Mouse (Mus musculus) layer of hippocampus, adult 18-20 months (tissue): ENCODE data around the gene Adtrp. TPM values are rescaled to one million over a fixed set of nuclear protein-coding genes. Genes with fewer than 3 reads are reported as not detected.
A peak's percentile ranks its signal among the peaks of the same experiment; 100 is the strongest.

Experiments used
- DNase-seq, 2 experiments: peaks; one replicate each; pipeline ENCODE4 v3.0.0; 2022; ENCODE audit warnings: low spot score in 2 of 2
- total RNA-seq, 2 experiments: library from RNA; stranded (reverse); gene quantifications; 2 replicates each; pipeline ENCODE4 v1.2.3; 2021

The Adtrp gene
- total RNA-seq, 2 experiments from 2014 or later = 0.40 TPM; not detected in 1

DNA sequence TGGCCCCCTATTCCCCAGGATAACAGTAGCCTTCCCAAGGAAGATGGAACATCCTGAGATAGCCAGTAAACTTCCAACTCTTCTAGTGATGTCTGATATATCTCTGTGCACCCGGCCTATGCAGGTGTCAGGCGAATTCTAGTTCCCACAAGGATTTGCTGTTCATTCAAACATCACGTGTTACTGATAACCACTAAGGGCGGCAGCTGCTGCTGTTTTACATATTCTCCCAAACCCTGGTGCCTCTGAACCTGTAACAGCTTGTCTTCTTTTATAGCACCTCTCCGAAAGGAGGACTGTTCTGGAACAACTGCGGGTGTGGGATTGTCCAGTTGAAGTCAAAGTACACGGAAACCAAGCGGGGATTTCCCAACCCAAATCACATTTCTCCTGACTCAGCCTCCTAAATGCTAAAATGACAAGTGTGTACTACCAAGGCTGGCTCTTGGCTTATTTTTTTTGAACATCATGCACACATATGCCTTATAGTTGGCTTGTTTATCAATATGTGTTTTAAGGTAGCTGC lies 13.8 kb downstream of the Adtrp start:
- DNase-seq = no peak

DNA sequence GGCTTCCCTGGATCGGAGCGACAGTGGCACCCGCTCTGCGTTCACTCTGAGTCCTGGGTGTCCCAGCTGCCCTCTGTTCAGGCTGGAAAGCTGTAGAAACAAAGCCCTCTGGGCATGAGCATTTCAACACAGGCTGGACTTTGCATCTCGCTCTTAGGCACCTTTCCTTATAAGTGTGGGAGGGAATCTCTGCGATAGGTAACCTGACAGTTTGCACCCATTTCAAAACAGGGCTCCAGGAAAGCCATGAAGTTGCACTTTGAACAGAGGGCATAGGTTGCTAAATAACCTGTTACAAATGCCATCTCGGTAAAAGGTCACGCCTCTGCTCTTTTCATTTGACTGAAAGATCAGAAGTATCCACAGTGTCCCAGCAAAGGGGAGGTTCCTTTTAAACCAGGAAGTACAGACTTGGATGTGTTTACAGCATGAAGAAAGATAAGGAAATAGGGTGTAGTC lies 19.2 kb downstream of the Adtrp start:
- DNase-seq = no peak

DNA sequence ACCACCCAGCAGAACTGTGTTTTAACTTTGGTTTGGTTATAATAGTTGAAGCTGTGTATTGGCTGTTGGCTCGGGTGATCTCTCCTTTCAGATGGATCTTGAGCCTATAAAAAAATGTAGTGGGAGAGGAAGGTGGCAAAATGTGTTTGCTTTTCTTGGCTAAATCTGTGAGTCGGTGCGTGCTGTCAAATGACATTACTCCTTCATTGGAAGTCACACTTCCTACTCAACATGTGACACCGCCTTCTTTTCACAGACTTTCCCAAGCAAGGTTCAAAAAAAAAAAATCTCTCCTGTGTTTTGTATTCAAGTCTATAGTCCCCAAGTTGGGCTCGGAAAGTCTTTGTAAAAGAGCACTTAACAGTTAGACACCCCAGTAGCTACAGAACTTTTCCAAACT lies 19.9 kb downstream of the Adtrp start:
- DNase-seq = peak in 1 of 2 experiments; percentile 45

DNA sequence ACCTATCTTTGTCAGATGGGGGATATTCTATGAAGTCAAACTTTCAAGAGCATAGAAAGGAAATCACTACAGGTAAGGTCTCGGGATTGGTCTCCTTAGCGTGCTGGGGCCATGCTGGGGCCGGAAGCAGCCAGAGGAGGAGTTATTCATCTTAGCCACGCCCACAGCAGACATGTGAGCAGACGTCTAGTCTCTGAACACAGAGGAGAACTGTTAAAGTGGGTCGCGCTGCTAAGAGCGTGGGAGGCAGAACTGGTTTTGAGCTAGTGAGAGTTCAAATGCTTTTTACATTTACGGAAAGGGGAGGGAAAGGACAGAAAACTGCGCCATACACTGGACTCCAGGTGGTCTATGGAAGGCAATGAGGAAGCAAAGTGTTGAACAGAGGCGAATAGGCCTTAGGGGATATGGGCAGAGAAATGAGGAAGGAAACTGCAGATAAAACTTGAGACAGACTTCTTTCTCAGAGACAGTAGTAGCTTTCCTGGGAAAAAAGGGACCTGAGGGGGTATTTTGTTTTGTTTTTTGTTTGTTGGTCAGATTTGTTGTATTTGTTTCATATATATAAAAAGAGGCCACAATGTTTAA lies 22.0 kb downstream of the Adtrp start:
- no peak for DNase-seq

DNA sequence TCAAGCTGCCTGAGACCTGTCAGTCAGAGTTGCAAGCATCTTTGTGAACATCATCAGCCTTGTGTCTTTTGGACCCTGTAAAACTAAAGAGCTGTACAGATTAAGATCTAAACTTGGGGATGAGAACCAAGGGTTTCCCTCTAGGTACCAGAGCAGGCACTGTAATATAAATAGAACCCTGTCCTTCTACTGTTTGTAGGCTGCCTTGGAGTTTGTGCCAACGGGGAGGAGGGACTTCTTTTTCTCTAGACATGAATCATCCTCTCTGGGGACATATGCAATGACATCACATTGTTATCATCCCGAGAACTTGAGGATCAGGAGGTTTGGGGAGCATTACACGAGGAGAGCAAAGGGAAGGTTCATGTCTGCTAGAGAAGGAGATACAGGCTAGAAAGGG lies 24.4 kb downstream of the Adtrp start:
- DNase-seq = peak in 1 of 2 experiments; percentile 33

DNA sequence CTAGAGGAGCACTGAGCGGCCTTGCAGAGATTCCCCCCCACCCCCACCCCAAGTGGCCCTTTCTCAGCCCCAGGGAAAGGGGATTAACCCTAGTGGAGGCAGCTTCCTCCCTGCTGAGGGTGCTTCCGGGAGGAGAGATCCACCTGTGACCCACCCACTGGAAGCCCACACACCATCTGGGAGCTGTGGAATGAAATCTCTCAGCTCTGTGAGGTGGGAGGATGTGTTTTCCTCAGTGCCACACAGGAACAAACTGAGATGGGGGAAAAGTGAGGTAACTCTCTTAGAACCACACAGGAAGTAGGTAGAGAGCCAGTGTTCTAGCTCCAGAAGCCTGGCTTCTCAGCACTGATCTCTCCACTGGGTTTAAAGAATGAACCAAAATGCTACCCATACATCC lies 24.9 kb downstream of the Adtrp start:
- peak; percentile 48 to 65 for DNase-seq

DNA sequence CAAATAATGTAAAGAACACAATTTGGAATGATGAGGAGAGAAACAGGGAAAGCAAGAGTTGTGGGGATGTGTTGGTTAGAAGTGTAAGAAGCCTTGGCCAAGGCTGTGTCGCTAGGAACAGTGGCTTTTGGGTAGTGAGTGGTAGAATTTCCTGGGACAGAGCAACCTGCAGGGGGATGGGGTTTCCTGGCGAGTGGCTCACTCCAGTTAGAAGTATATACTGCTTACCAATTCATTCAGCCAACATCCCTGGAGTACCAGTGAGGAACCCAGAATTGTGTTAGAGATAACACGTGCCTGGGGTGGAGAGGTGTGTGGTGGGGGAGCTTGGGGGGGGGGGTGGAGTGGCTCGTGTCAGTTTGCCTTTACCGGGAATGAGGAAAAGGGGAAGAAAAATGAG lies 25.4 kb downstream of the Adtrp start:
- DNase-seq = no peak

DNA sequence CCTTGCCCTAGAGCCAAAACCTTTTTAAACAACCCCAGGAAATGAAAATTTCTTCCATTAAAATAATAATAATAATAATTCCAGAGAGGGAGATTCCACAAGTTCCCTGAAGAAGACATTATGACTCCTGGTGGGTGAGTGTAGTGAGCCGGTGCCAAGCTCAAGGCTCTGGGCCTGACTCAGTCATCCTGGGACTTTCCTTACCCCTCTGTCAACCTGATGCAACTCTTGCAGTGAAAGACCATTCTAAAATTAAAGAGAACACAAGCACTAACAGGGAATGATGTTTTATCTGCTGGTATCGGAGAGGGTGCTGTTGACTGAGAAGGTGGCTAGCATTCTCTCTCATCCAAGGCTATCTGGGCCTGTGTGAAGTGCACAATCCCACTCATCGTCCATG lies 26.5 kb downstream of the Adtrp start:
- DNase-seq = no peak

DNA sequence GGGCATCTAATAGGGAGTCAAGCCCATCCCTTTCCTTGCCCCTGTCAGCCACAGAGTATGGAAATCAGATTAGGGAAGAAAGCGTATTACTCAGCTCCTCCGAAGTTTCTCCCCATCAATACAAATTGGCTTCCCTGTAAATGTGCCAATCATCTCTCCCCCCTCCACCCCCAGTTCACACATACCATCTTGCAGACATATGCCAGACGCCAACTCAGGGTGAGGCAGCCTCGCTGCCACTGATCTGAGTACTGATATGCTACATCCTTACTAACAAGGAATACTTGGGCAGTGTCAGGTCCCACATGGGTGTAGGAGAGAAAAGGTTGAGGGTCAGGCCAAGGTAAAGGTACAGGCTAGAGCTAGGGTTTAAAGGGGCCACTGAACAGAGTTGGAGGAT lies 27.6 kb downstream of the Adtrp start:
- peak; percentile 48 to 67 for DNase-seq

DNA sequence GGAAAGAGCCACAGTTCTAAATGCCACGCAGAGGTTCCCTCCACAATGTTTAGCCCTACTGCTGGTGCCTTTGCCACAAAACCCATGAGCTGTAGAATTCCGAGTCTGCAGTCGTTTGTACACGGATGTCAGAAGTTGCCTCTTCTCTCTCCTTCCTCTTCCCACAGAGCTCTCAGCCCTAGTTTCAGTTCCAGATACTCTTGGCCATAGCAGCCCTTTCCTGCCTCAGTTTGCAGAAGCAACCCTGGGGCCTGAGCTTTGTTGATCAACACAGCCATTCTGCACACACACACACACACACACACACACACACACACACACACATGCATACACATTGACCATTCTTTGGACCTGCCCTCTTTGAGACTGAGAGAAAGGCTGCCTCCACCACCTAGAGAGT lies 28.0 kb downstream of the Adtrp start:
- DNase-seq = no peak

DNA sequence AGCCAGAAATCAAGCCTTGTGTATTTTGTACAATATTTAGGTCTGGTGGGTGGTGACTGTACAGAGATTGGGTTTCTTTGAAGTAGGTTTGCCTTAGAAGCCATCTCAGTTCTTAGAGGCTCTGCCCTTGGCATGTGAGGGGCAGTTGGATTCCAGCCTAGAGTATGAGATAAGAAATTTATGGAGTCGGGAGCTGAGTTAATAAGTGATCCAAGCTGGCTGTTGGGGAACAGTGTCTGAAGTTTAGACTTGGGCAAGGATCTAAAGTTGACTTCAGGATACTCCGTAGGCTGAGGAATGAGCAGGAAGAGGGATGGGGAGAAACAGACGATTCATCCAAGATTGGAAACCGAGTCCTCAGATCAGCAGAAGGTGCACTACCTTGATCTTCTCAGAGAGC lies 29.9 kb downstream of the Adtrp start:
- no peak for DNase-seq

DNA sequence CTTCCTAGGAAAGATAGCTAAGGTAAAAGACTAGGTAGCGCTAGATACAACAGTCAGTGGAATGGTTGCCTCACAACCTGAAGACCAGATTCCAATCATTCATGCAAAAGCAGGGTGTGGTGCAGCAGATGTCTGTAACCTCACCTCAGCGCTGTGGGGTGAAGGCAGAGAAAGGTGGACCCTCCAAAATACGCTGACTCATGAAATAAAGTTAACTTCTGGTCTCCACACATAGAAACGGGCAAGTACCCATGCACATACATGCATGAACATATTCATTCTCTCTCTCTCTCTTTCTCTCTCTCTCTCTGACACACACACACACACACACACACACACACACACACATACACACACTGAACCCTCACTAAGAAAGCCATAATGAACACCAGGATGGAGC lies 30.8 kb downstream of the Adtrp start:
- no peak for DNase-seq

DNA sequence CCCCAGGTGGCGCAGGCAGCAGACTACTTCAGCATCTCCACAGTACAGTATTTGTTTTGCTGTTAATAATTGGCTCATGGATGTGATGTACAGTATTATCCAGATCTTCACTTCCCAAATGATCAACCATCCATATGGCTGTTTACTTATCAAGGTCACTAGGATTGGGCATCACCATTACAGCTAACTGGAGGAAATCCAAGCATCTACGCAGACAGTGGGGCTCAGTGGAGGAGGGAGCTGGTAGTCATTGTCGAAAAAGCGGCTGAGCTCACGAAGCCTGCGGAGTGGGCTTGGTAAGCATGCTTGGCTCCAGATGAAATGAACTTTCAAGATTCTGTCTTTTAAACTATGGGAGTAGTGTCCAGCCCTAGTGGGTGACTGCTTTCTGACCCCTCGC lies 36.7 kb downstream of the Adtrp start:
- no peak for DNase-seq

DNA sequence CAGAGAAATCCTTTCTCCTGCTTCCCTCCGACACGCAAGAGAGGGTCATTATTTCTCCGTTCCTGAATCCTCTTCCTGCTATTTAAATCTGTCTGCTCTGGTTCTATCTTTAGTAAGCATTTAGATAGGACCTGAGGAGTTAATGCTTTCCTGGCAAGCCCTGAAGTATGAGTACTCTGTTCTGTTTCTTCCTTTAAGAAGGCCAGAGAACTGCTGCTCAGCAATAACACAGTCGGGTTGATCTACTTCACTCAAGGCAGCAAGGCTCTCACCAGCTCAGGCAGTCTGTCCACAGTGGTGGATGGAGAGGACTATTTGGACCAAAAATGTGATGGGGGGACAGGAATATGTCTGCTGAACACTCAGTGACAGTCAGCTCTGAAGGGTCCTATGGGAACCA lies 39.7 kb downstream of the Adtrp start:
- DNase-seq = no peak

DNA sequence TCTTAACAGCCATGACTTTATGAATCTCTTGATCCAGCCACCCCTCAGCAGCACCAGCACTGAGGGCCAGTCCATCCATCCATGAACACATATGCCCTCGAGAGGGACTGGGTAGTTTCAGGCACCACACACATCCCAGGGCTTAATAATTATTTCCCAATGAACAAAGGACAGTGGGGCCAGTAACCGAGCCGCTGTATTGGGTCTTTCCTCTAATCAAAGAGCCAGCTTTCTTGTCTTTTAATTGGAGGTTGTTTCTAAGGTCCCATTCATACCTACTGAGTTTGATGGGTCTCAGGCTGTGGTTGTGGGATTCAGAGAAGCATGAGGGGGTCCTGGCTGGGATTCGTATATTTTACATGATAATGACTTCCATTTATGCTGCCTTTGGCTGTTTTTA lies 40.2 kb downstream of the Adtrp start:
- peak in 1 of 2 experiments; percentile 7 for DNase-seq

DNA sequence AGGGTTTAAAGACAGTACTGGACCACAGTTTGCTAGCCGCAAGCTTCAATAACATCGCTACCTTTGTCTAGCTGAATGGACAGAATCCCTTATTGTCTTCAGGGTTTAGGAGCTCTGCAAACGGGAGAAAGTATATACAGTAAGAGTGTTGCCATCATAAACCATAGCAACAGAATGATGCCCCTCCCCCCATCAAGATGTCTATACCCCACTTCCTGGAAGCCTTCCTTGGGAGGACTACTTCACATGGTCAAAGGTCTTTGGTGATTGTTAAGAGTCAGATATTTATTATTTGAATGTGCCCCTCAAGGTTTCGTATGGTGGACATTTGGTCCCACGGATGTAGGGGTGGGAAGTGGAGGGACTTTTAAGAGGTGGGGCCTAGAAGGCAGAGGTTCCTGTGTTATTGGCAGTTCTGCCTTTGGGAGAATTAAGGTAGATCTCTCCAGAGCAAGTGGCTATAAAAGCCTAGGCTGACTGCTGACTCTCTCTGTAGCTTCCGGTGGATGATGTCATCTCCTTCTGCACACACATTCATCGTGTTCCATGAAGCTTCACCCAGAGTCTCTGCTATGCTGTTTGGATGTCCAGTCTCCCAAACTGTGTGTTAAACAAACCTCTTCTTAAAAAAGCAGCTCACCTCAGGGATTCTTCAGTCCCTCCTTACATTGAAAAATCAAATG lies 42.2 kb downstream of the Adtrp start:
- no peak for DNase-seq

DNA sequence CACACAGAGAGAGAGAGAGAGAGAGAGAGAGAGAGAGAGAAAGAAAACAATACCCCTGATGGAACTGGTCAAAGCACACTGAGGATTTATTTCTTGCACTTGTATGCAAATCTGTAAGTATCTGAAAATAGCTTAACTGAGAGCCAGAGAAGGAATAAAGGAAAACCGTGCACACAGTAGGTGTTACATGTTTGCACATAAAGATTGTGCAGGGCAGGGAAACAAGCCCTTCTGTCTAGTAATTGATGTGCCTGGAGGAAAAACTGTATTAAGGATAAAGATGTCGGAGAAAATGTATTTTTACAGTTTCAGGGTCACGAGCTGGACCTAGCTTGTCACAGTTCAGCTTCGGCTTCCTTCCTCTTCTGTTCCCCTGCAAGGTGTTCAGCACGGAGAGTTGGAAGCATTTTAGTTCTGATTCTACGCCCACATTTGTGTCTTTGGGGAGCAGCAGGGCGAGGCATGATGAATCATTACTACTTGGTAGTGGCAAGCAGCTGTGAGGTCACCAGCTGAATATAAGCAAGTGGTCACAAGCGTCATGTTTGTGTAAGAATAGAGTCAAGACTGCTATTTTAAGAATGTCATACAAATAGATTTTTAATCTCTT lies 43.7 kb downstream of the Adtrp start:
- DNase-seq = no peak

DNA sequence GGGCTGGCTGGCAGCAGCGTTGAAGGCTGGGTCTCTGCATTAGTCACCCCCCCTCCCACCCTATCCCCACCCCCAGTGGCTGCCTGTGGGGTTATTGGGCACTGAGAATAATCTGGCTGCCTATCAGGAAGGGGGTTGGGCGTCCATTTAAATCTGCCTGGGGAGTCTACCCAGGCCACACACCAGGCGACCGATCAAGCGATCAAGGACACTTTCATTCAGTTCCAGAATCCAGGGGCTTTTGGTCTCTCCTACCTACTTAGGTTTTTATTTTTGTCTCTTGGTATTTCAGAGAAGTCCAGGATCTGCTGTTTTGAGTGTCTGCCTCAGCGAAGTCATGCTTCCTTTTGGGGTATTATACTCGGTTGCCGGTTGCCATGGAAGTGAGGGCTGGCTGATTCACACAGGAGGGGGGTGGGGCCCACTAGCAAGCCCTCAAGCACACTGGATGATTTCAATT lies 46.3 kb downstream of the Adtrp start:
- DNase-seq = peak; percentile 72 to 87

DNA sequence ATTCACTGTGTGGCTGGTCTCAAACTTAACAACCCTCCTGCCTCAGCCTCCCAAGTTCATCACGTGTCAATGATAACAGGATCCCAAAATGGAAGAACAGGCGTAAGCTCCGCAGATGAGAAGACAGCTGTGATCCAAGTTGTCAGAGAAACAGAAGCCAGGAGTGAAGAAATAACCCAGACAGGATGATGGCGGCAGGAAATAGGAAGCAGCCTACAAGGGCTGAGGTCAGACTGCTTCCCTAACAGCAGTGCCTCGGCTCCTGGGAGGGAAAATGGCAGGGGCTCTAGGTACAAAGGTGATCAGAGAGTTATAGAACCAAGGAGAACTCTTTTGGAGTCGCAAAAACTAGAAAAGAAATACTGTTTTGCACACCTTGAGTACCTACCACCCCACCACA lies 54.6 kb downstream of the Adtrp start:
- no peak for DNase-seq

DNA sequence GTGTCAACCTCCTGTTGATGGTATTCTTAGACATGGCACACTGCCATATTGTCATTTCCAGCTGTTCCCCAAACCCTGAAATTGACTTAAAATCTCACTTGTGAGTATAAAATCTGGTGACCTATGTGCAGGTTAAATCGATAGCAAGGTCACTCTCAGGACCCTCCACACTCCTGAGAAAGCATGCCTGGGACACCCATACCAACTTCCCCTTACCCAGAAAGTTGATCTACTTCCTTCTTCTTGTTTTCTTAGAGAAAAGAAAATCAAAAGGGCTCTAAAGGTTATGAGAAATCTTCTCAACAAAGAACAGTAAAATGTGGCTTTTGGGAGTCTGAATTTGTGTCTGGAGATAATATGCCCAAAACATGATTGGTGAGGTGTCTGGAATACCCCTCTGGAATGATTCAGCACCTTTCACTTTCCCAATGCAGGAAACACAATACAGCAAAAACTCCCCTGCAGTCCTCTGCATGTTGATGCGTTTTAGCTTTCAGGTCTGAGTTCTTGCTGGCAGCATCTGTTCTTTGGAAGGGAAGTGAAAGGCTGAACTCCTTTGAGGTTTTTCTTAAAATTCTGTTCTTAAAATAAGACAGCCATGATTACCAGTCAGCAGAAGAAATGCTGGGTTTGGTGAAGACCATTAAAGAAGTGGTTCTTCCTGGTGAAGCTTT lies 59.5 kb downstream of the Adtrp start:
- DNase-seq = no peak

DNA sequence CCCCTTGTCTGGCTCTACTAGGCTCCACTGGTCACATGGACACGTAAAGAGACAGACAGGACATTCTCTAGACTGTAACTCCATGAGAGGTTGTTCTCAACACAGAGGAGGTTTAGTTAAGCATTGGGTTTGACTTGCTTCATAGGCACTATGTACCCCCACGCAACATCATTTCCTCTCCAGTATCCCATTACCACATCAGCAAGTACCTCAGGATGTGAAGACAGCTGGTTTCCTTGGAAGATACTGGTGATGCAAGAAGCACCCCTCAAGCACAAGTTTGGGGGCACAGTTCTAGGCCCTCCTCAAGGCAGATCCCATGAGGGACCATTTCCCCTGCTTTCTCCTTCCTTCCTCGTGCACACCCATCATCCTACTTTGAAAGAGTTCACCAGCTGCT lies 60.8 kb downstream of the Adtrp start:
- DNase-seq = no peak
